ENCODE assay signal across 10 mouse cellular contexts in the genomic region with DNA sequence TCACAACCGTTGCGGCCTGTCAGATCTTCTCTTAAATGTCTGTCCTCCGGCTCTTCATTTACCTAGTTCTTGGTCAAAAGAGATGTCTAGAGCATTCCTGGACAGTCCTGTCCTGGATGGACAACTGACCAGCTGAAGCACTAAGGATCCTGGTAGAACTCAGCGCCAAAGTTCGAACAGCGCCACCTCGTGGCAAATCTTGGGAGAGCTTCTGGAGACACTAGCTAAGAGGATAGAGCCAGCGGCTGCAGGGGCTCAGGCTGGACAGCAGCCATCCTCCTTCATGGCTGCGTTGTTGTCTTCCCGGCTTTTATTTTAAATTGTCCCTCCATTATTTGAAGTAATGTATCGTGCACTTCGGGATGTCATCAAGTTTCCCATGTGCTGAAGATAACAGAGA. TPM values are rescaled to one million over a fixed set of nuclear protein-coding genes. Genes with fewer than 3 reads are reported as not detected.
DNase-seq lines count a peak whose midpoint lies in the region; ATAC-seq and TF ChIP-seq lines count a peak whose summit lies in the region.
"Had no signal": no experiment of that assay in that cellular context is flagged by ENCODE, and none has a peak within 500 bp of the region (broad histone marks: within the 10 kb centered on the region; RNA-seq: fewer than 3 reads in every experiment).

No protein-coding gene starts in this region.

- 11% methylated on average over 12 of the region's 12 CpGs for WGBS in hindbrain, embryonic 11.5 days
- WGBS in hindbrain, embryonic 13.5 days: 10% methylated on average over 12 of the region's 12 CpGs
- WGBS in stomach, embryonic 16.5 days: 10% methylated on average over 12 of the region's 12 CpGs

- no peak overlapping the region for H3K27ac ChIP-seq in hindbrain, embryonic 11.5 days (ENCODE audit: low read depth, low read length)
- H3K27ac ChIP-seq in hindbrain, embryonic 13.5 days: no peak overlapping the region
- no peak overlapping the region for H3K27ac ChIP-seq in stomach, embryonic 16.5 days (ENCODE audit: low read length)
- H3K27ac ChIP-seq: embryonic facial prominence, embryonic 13.5 days had no signal

- no peak overlapping the region for H3ac ChIP-seq in myocyte (ENCODE audit: control insufficient read depth, insufficient read length)

- no peak for ATAC-seq in hindbrain, embryonic 11.5 days (ENCODE audit: low FRiP score)
- ATAC-seq in hindbrain, embryonic 13.5 days (ENCODE audit: low FRiP score): no peak
- ATAC-seq in stomach, embryonic 16.5 days (ENCODE audit: insufficient read depth, low FRiP score): peak; percentile 48; the same call in 1 of the 2 replicates

- no peak for TF ChIP-seq POLR2A in myocyte (IDR thresholded peaks at IDR 0.05; ENCODE audit: insufficient read length, low read depth)

- no peak overlapping the region for H3K4me2 ChIP-seq in hindbrain, embryonic 11.5 days (replicated peaks; ENCODE audit: low read depth, low read length)
- no peak overlapping the region for H3K4me2 ChIP-seq in hindbrain, embryonic 13.5 days
- no peak overlapping the region for H3K4me2 ChIP-seq in myocyte (ENCODE audit: low read depth)
- H3K4me2 ChIP-seq in stomach, embryonic 16.5 days (ENCODE audit: low read depth, low read length): no peak overlapping the region
- H3K4me2 ChIP-seq: embryonic facial prominence, embryonic 13.5 days; midbrain, embryonic 12.5 days had no signal

- no peaks in the 10 kb centered on the region for H3K36me3 ChIP-seq in hindbrain, embryonic 11.5 days (ENCODE audit: control insufficient read depth, insufficient read depth, low read length)
- no peaks in the 10 kb centered on the region for H3K36me3 ChIP-seq in hindbrain, embryonic 13.5 days
- no peaks in the 10 kb centered on the region for H3K36me3 ChIP-seq in myocyte (ENCODE audit: control insufficient read depth, insufficient read depth)
- no peaks in the 10 kb centered on the region for H3K36me3 ChIP-seq in stomach, embryonic 16.5 days (ENCODE audit: control insufficient read depth, insufficient read depth, low read length)
- H3K36me3 ChIP-seq: embryonic facial prominence, embryonic 13.5 days; midbrain, embryonic 12.5 days had no signal

- H3K27me3 ChIP-seq in hindbrain, embryonic 11.5 days (ENCODE audit: control insufficient read depth, insufficient read depth, low read length): peaks cover 91% of the 10 kb centered on the region
- peaks cover 97% of the 10 kb centered on the region for H3K27me3 ChIP-seq in hindbrain, embryonic 13.5 days
- peaks cover 38% of the 10 kb centered on the region for H3K27me3 ChIP-seq in myocyte (ENCODE audit: control insufficient read depth, insufficient read depth, insufficient read length)
- H3K27me3 ChIP-seq in stomach, embryonic 16.5 days (ENCODE audit: control insufficient read depth, insufficient read depth, low read length): peaks cover 98% of the 10 kb centered on the region

- intact Hi-C loops in heart, postnatal 14 days (cut with DNase I): loop anchor here (5.0 kb wide), 1 partner anchor 37 kb away; the partner anchor contains the start of gene Arf3
- intact Hi-C loops in left cerebral cortex, postnatal 25 days (cut with DNase I): loop anchor here (10.0 kb wide), 1 partner anchor 225 kb away; the partner anchor contains the start of genes 4930415O20Rik and Ccnt1

- H3K79me2 ChIP-seq in myocyte (ENCODE audit: control insufficient read depth, insufficient read depth): no peaks in the 10 kb centered on the region

- no peak overlapping the region for H3K9ac ChIP-seq in hindbrain, embryonic 11.5 days (ENCODE audit: low read depth, low read length)
- no peak overlapping the region for H3K9ac ChIP-seq in hindbrain, embryonic 13.5 days
- H3K9ac ChIP-seq in stomach, embryonic 16.5 days (ENCODE audit: low read length): no peak overlapping the region
- H3K9ac ChIP-seq: embryonic facial prominence, embryonic 13.5 days; midbrain, embryonic 12.5 days had no signal

- peaks cover 16% of the 10 kb centered on the region for H3K4me1 ChIP-seq in hindbrain, embryonic 11.5 days (replicated peaks; ENCODE audit: control insufficient read depth, insufficient read depth, low read length)
- H3K4me1 ChIP-seq in hindbrain, embryonic 13.5 days (replicated peaks): peaks cover 30% of the 10 kb centered on the region
- no peaks in the 10 kb centered on the region for H3K4me1 ChIP-seq in stomach, embryonic 16.5 days (ENCODE audit: control insufficient read depth, insufficient read depth, low read length)

- H3K9me3 ChIP-seq in hindbrain, embryonic 11.5 days (ENCODE audit: control insufficient read depth, low read length): no peaks in the 10 kb centered on the region
- H3K9me3 ChIP-seq in hindbrain, embryonic 13.5 days: no peaks in the 10 kb centered on the region
- no peaks in the 10 kb centered on the region for H3K9me3 ChIP-seq in stomach, embryonic 16.5 days (replicated peaks; ENCODE audit: control insufficient read depth, low read length)
- H3K9me3 ChIP-seq: embryonic facial prominence, embryonic 13.5 days; midbrain, embryonic 12.5 days had no signal

- DNase-seq in hindbrain, embryonic 11.5 days (ENCODE audit: low spot score): peak; percentile 96
- DNase-seq in T-cell, adult 2 months (ENCODE audit: low spot score): peak; percentile 64
- DNase-seq in cerebellum, postnatal 25 days: peak; percentile 88 to 90
- DNase-seq in heart, postnatal 14 days: peak; percentile 82 to 91
- peak; percentile 74 to 77 for DNase-seq in left cerebral cortex, postnatal 25 days (ENCODE audit: low spot score in 2 of 2)

- no peak overlapping the region for H3K4me3 ChIP-seq in hindbrain, embryonic 11.5 days (ENCODE audit: low read depth, low read length)
- H3K4me3 ChIP-seq in hindbrain, embryonic 13.5 days: no peak overlapping the region
- no peak overlapping the region for H3K4me3 ChIP-seq in myocyte
- H3K4me3 ChIP-seq in stomach, embryonic 16.5 days (replicated peaks; ENCODE audit: low read length): no peak overlapping the region
- H3K4me3 ChIP-seq: embryonic facial prominence, embryonic 13.5 days; midbrain, embryonic 12.5 days had no signal

TF ChIP-seq in myocyte, 11 proteins besides CTCF, POLR2A, EP300 and RAD21:
- TF ChIP-seq POLR2AphosphoS2 (IDR thresholded peaks at IDR 0.05; ENCODE audit: insufficient read length, low read depth) (no peak), SRF (IDR thresholded peaks at IDR 0.05; ENCODE audit: control insufficient read depth, insufficient read length, low read depth) (peak; percentile 81), REST (IDR thresholded peaks at IDR 0.05; ENCODE audit: insufficient read depth, insufficient read length) (peak; percentile 33)

RNA-seq across cellular contexts. Expression of gene Wnt1, which starts 9.7 kb away (rescaled TPM):
- polyA plus RNA-seq in hindbrain, embryonic 11.5 days (2014; fragmentation: Nextera tagmentation; extraction: Ambion mirVana): 8.0 and 9.5 TPM in 2 replicates
- 3.7 and 4.6 TPM in 2 replicates for polyA plus RNA-seq in hindbrain, embryonic 13.5 days (2015; fragmentation: Nextera tagmentation; extraction: Ambion mirVana)
- total RNA-seq in heart, postnatal 14 days (2021): not detected
- total RNA-seq in left cerebral cortex, postnatal 25 days (2021): not detected
- 0.06 TPM for polyA plus RNA-seq in myocyte (2012; fragmentation: generic; extraction: Trizol)
- polyA plus RNA-seq in stomach, embryonic 16.5 days (2015; fragmentation: Nextera tagmentation; extraction: Ambion mirVana): not detected in 2 replicates
- polyA plus RNA-seq: embryonic facial prominence, embryonic 13.5 days had no signal

RNA-seq across cellular contexts. Expression of gene Ddn, which starts 9.9 kb away (rescaled TPM):
- polyA plus RNA-seq in hindbrain, embryonic 11.5 days (2014; fragmentation: Nextera tagmentation; extraction: Ambion mirVana): 0.35 and 0.60 TPM in 2 replicates
- polyA plus RNA-seq in hindbrain, embryonic 13.5 days (2015; fragmentation: Nextera tagmentation; extraction: Ambion mirVana): 0.63 and 0.69 TPM in 2 replicates
- under 1 TPM; 0.20 to 0.31 TPM for total RNA-seq in heart, postnatal 14 days (2021)
- total RNA-seq in left cerebral cortex, postnatal 25 days (2021): 100 to 1,000 TPM; 829 to 842 TPM
- polyA plus RNA-seq in myocyte (2012; fragmentation: generic; extraction: Trizol): 0.11 TPM
- not detected in 2 replicates for polyA plus RNA-seq in stomach, embryonic 16.5 days (2015; fragmentation: Nextera tagmentation; extraction: Ambion mirVana)
- polyA plus RNA-seq: embryonic facial prominence, embryonic 13.5 days had no signal

RNA-seq across cellular contexts. Expression of gene Wnt10b, which starts 21.4 kb away (rescaled TPM):
- 0.54 and 0.57 TPM in 2 replicates for polyA plus RNA-seq in hindbrain, embryonic 11.5 days (2014; fragmentation: Nextera tagmentation; extraction: Ambion mirVana)
- 0.12 TPM in 1 of 2 replicates, not detected in the other for polyA plus RNA-seq in hindbrain, embryonic 13.5 days (2015; fragmentation: Nextera tagmentation; extraction: Ambion mirVana)
- total RNA-seq in heart, postnatal 14 days (2021): under 1 TPM; 0.45 to 0.61 TPM
- total RNA-seq in left cerebral cortex, postnatal 25 days (2021): under 1 TPM; 0.37 to 0.62 TPM
- polyA plus RNA-seq in myocyte (2012; fragmentation: generic; extraction: Trizol): 3.3 TPM
- 0.14 TPM in 1 of 2 replicates, not detected in the other for polyA plus RNA-seq in stomach, embryonic 16.5 days (2015; fragmentation: Nextera tagmentation; extraction: Ambion mirVana)

RNA-seq across cellular contexts. Expression of gene Prkag1, which starts 31.9 kb away (rescaled TPM):
- polyA plus RNA-seq in hindbrain, embryonic 11.5 days (2014; fragmentation: Nextera tagmentation; extraction: Ambion mirVana): 65.9 and 70.6 TPM in 2 replicates
- 73.4 and 77.5 TPM in 2 replicates for polyA plus RNA-seq in hindbrain, embryonic 13.5 days (2015; fragmentation: Nextera tagmentation; extraction: Ambion mirVana)
- 10 to 100 TPM; 91.8 to 93.6 TPM for total RNA-seq in heart, postnatal 14 days (2021)
- 10 to 100 TPM; 44.1 to 55.6 TPM for total RNA-seq in left cerebral cortex, postnatal 25 days (2021)
- polyA plus RNA-seq in myocyte (2012; fragmentation: generic; extraction: Trizol): 99.7 TPM
- 85.4 and 86.4 TPM in 2 replicates for polyA plus RNA-seq in stomach, embryonic 16.5 days (2015; fragmentation: Nextera tagmentation; extraction: Ambion mirVana)

RNA-seq across cellular contexts. Expression of gene Arf3, which starts 36.4 kb away (rescaled TPM):
- 32.3 and 33.2 TPM in 2 replicates for polyA plus RNA-seq in hindbrain, embryonic 11.5 days (2014; fragmentation: Nextera tagmentation; extraction: Ambion mirVana)
- polyA plus RNA-seq in hindbrain, embryonic 13.5 days (2015; fragmentation: Nextera tagmentation; extraction: Ambion mirVana): 68.4 and 71.7 TPM in 2 replicates
- total RNA-seq in heart, postnatal 14 days (2021): 10 to 100 TPM; 26.4 to 26.6 TPM
- 100 to 1,000 TPM; 767 to 776 TPM for total RNA-seq in left cerebral cortex, postnatal 25 days (2021)
- 72.0 TPM for polyA plus RNA-seq in myocyte (2012; fragmentation: generic; extraction: Trizol)
- polyA plus RNA-seq in stomach, embryonic 16.5 days (2015; fragmentation: Nextera tagmentation; extraction: Ambion mirVana): 38.0 and 38.9 TPM in 2 replicates
